Comparison of ENCODE assay signal across 8 mouse cellular contexts in genomic region chr3:37666291-37667118, GRCm38 (mm10). TPM values are rescaled to one million over a fixed set of nuclear protein-coding genes. Genes with fewer than 3 reads are reported as not detected.
DNase-seq lines count a peak whose midpoint lies in the region; ATAC-seq lines count a peak whose summit lies in the region.

No protein-coding gene starts in this region.

- intact Hi-C loops in left cerebral cortex, postnatal 10 days (cut with DNase I): no loop called here

- H3K27me3 ChIP-seq in embryonic facial prominence, embryonic 14.5 days (replicated peaks; ENCODE audit: control insufficient read depth, insufficient read depth, low read length): no peaks in the 10 kb centered on the region
- no peaks in the 10 kb centered on the region for H3K27me3 ChIP-seq in limb, embryonic 12.5 days
- H3K27me3 ChIP-seq in neural tube, embryonic 12.5 days (replicated peaks): 0 out of 2 replicates have a peak, but pooled peaks cover 13% of the 10 kb centered on the region

- peak; percentile 83; the same call in 1 of the 2 replicates for ATAC-seq in embryonic facial prominence, embryonic 14.5 days (ENCODE audit: low read depth)
- peak; percentile 71; the same call in 1 of the 2 replicates for ATAC-seq in limb, embryonic 12.5 days (ENCODE audit: insufficient number of reproducible peaks, insufficient read depth, low FRiP score, low TSS enrichment, low read depth)
- ATAC-seq in neural tube, embryonic 12.5 days (ENCODE audit: low FRiP score, low read depth): peak; percentile 92
- ATAC-seq in activated CD4-positive, CD25-positive, alpha-beta regulatory T cell, adult 4 months: no peak

- peaks cover 21% of the 10 kb centered on the region for H3K9me3 ChIP-seq in embryonic facial prominence, embryonic 14.5 days (ENCODE audit: control insufficient read depth, low read length)
- peaks cover 22% of the 10 kb centered on the region for H3K9me3 ChIP-seq in limb, embryonic 12.5 days
- peaks cover 10% of the 10 kb centered on the region for H3K9me3 ChIP-seq in neural tube, embryonic 12.5 days

- peak; percentile 33 for DNase-seq in c-Kit-positive CD71-negative TER-119-negative erythroid progenitor cells, embryonic 14.5 days (ENCODE audit: low read depth)
- DNase-seq in embryonic facial prominence, embryonic 14.5 days (ENCODE audit: low spot score): peak; percentile 67
- DNase-seq in heart, postnatal 4 days: peak; percentile 55
- DNase-seq in spleen, adult 18-20 months: no peak
- no peak for DNase-seq in left cerebral cortex, postnatal 10 days (ENCODE audit: extremely low spot score in 1 of 2, low spot score in 2 of 2)

- no peak overlapping the region for H3K9ac ChIP-seq in embryonic facial prominence, embryonic 14.5 days (ENCODE audit: low read depth, low read length)
- H3K9ac ChIP-seq in limb, embryonic 12.5 days (replicated peaks): no peak overlapping the region
- no peak overlapping the region for H3K9ac ChIP-seq in neural tube, embryonic 12.5 days

- H3K4me3 ChIP-seq in embryonic facial prominence, embryonic 14.5 days (ENCODE audit: low read depth, low read length): no peak overlapping the region
- no peak overlapping the region for H3K4me3 ChIP-seq in limb, embryonic 12.5 days (replicated peaks)
- H3K4me3 ChIP-seq in neural tube, embryonic 12.5 days: no peak overlapping the region

- 0 out of 2 replicates have a peak, but pooled peaks cover 4% of the 10 kb centered on the region for H3K36me3 ChIP-seq in embryonic facial prominence, embryonic 14.5 days (ENCODE audit: control insufficient read depth, insufficient read depth, low read length)
- H3K36me3 ChIP-seq in limb, embryonic 12.5 days: peaks cover 5% of the 10 kb centered on the region; the same call in 1 of the 2 replicates
- H3K36me3 ChIP-seq in neural tube, embryonic 12.5 days: no peaks in the 10 kb centered on the region

- no peak overlapping the region for H3K27ac ChIP-seq in embryonic facial prominence, embryonic 14.5 days (replicated peaks; ENCODE audit: low read depth, low read length)
- H3K27ac ChIP-seq in limb, embryonic 12.5 days: peak overlapping the region; percentile 56; the same call in 1 of the 2 replicates
- H3K27ac ChIP-seq in neural tube, embryonic 12.5 days: no peak overlapping the region

- H3K4me1 ChIP-seq in embryonic facial prominence, embryonic 14.5 days (ENCODE audit: control insufficient read depth, insufficient read depth, low read length): peaks cover 10% of the 10 kb centered on the region; the same call in 1 of the 2 replicates
- peaks cover 15% of the 10 kb centered on the region for H3K4me1 ChIP-seq in limb, embryonic 12.5 days (replicated peaks)
- peaks cover 15% of the 10 kb centered on the region for H3K4me1 ChIP-seq in neural tube, embryonic 12.5 days

- H3K4me2 ChIP-seq in embryonic facial prominence, embryonic 14.5 days (ENCODE audit: low read depth, low read length): no peak overlapping the region
- no peak overlapping the region for H3K4me2 ChIP-seq in limb, embryonic 12.5 days
- peak overlapping the region; percentile 25; the same call in 1 of the 2 replicates for H3K4me2 ChIP-seq in neural tube, embryonic 12.5 days (replicated peaks)

- WGBS in embryonic facial prominence, embryonic 14.5 days: 22% methylated on average over 9 of the region's 9 CpGs
- 18% methylated on average over 9 of the region's 9 CpGs for WGBS in limb, embryonic 12.5 days
- 9% methylated on average over 9 of the region's 9 CpGs for WGBS in neural tube, embryonic 12.5 days

RNA-seq across cellular contexts. Expression of gene Spry1, which starts 26.8 kb away (rescaled TPM):
- polyA plus RNA-seq in embryonic facial prominence, embryonic 14.5 days (2014; fragmentation: Nextera tagmentation; extraction: Ambion mirVana): 18.0 and 19.8 TPM in 2 replicates
- 10 to 100 TPM; 39.2 to 40.0 TPM for total RNA-seq in heart, postnatal 4 days (2021)
- 19.3 and 19.9 TPM in 2 replicates for polyA plus RNA-seq in limb, embryonic 12.5 days (2016; fragmentation: Nextera tagmentation; extraction: Ambion mirVana)
- 5.0 and 6.9 TPM in 2 replicates for polyA plus RNA-seq in neural tube, embryonic 12.5 days (2016; fragmentation: Nextera tagmentation; extraction: Ambion mirVana)
- total RNA-seq in left cerebral cortex, postnatal 10 days (2021): 10 to 100 TPM; 15.3 to 16.0 TPM
- polyA plus RNA-seq in activated CD4-positive, CD25-positive, alpha-beta regulatory T cell, adult 4 months (2017; shearing (Covaris generic)): 10 to 100 TPM; 10.2 to 10.3 TPM

RNA-seq across cellular contexts. Expression of gene Gm5148, which starts 57.8 kb away (rescaled TPM):
- 5.6 and 5.8 TPM in 2 replicates for polyA plus RNA-seq in embryonic facial prominence, embryonic 14.5 days (2014; fragmentation: Nextera tagmentation; extraction: Ambion mirVana)
- under 1 TPM; 0.25 to 0.43 TPM for total RNA-seq in heart, postnatal 4 days (2021)
- 4.8 and 7.2 TPM in 2 replicates for polyA plus RNA-seq in limb, embryonic 12.5 days (2016; fragmentation: Nextera tagmentation; extraction: Ambion mirVana)
- 2.7 and 3.1 TPM in 2 replicates for polyA plus RNA-seq in neural tube, embryonic 12.5 days (2016; fragmentation: Nextera tagmentation; extraction: Ambion mirVana)
- total RNA-seq in left cerebral cortex, postnatal 10 days (2021): 1 to 10 TPM; 2.1 to 4.1 TPM
- 1 to 10 TPM; 1.5 to 1.6 TPM for polyA plus RNA-seq in activated CD4-positive, CD25-positive, alpha-beta regulatory T cell, adult 4 months (2017; shearing (Covaris generic))

Comparison
In these comparisons a context has a peak if more than half of its experiments do, and no peak if none do; other contexts are left out.
1. DNase-seq: peak in c-Kit-positive CD71-negative TER-119-negative erythroid progenitor cells, embryonic 14.5 days (single experiment), embryonic facial prominence, embryonic 14.5 days (single experiment) and heart, postnatal 4 days (single experiment); none in spleen, adult 18-20 months (0 of 2) and left cerebral cortex, postnatal 10 days (0 of 2).